Mouse (Mus musculus): ENCODE results near the gene Slc12a1.
"Not testable (repeated sequence)": the region's sequence is repeated elsewhere in the genome, so short reads cannot be mapped to it uniquely, and the experiment has no call there.

Slc12a1 gene

GRCm38 (mm10) chr2:125152388-125152787 lies at the start of gene Slc12a1:
TSS of gene Slc12a1 (plus strand) at chr2:125152505.
- no peak for DNase-seq

DNA sequence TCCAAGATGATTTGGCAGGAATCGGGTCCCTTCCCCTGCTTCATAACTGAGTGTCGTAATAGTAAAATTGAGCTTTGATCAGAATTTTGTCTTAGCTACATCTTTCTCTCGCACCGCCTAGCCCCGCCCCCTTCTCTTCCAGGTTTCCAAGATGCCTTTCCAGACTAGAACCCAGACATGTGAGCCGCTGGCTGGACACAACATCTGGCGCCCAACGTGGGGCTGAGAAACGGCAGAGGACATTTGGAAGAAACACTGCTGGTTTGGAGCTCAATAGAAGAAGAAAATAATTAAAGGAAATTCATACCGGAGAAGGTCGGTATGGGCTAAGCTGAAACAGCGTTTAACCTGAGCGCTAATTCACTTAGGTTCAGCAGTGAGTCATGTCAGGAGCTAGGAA lies 47.8 kb upstream of the Slc12a1 start:
- not testable (repeated sequence) for DNase-seq

DNA sequence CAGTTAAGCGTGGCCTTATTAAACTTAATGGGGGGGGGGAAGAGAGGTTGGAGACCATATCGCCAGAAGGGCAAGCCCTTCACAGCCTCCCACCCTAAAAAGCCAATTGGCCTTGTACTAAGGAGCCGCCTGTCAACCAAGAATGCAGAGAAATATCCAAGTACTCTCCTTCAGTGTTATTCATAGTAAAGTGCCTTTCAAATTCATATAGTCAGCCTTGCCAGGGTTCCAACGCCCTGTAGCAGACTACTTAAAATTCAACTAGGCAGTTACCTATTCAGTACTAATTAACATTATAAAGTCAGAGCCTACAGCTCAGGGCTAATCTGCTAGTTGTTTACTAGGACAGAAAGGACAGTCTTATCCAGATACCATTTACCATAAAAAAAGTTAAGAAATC lies 45.8 kb upstream of the Slc12a1 start:
- DNase-seq, result not testable (repeated sequence)

DNA sequence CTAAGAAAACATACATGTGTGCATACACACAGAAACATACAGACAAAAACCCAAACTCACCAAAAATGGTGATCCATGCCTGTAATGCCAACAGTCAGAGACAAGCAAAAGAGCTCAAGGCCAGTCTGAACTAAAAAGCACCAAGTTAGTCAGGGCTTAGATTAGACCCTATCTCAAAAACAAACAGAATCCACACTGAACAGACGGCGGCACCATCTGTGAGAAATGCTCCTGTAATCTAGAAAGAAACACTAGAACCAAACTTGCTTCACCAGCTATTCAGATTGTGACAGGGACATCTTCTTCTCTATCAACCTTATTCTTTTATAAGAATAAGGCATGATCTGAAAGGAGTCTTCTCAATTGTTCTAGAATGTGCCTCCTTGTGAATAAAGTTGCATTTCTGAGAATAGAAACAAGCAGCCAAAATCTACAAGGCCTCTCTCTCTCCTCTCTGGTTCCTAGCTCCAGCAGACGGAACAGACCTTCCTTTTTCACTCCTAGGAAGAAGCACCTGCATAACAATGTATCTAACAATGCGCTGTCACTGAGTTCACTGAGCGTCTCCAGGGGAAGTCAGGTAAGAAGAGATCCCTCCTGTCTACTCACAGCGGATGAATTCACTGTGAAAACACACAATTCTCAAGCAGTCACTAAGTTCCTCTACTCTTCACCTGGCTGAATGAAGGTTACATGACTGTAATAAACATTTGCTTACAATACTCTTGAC lies 32.8 kb upstream of the Slc12a1 start:
- DNase-seq, result no peak

- DNase-seq, result no peak
Measured at GRCm38 (mm10) chr2:125122288-125122623, 30.0 kb upstream of the Slc12a1 start.

- peak; percentile 50 to 62 for DNase-seq
Measured at GRCm38 (mm10) chr2:125122624-125123476, 29.5 kb upstream of the Slc12a1 start.

DNA sequence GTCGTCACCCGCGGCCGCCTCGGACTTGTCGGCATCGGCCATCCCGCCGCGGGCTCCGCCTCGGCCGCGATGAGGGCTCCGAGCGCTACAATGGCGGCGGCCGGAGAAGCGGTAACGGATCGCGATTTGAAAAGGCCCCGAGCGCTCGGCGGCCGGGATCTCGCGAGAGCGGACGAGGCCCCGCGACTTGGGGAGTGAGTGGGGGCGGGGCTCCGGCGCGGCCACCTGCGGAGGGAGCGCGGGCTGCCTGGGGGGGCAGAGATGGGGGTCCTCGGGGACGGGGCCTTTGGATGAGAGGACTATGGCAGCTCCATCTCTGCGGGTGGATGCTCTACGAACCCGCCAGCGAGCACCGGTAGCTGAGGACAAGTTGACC lies 28.8 kb upstream of the Slc12a1 start, which contains the start of gene Myef2:
Gene Myef2, minus strand, starts transcription at position 185 of the 376 bp plus-strand sequence.
- peak; percentile 88 for DNase-seq

DNA sequence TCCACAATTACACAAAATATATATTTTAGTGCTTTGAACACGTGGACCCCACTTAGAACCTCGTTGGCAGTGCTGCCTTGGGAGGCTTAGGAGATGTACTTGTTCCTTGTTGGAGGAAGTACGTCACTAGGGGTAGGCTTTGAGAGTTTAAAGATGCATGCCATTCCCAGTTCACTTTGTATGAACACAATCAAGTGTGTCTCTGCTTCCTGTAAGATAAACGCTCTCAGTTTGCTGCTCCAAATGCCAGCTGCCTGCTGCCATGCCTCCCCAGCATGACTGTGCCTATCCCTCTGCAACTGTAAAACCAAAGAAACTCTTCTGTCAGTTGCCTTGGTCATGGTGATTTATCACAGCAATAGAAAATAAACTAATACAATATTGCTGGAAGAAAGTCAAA lies 26.5 kb upstream of the Slc12a1 start:
- no peak for DNase-seq

- DNase-seq, result no peak
Measured at GRCm38 (mm10) chr2:125126792-125127191, 25.5 kb upstream of the Slc12a1 start.

- no peak for DNase-seq
Measured at GRCm38 (mm10) chr2:125134113-125134512, 18.2 kb upstream of the Slc12a1 start.

DNA sequence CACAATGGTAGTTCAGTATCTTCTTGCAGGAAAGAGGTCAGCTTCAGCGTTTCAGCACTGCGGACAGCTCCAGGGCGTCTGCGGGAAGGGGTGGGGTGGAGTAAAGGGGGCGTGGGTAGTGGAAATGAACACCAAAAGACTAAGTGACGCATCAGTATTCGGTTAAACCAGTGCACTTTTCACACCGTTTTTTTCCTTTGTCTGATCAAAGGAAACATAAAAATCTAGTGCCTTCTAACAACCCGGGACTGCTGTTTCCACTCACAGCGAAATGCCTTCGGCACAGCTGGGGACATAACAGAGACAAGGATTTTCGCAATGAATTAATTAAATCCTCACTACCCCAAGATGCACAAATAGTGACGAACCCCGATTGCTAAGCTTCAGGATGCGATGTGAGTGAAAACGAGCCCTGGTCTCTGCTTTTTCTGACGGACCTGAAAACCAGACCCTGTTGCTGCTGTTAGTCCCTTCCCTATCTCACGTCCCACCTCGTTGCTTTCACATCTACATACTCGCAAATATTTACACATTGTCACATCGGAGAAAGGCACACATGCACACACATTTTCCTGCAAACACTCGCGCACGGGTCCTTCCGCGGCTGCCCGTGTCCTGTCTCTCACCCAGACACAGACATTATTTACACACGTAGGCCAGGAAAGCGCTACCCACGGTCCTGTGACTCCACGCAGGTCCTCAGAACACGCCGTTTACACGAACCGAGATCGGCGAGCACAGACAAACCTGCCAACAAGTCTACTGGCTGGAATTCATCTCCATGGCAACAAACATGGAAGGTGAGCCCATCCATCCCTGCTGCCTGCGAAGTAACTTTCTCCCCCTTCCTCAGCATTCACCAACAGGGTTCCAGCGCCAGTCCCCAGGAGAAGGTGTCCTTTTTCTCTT lies 16.1 kb upstream of the Slc12a1 start, which contains the start of gene Ctxn2:
Gene Ctxn2, plus strand, starts transcription at position 790 of the 909 bp plus-strand sequence.
- peak; percentile 77 to 86 for DNase-seq

- DNase-seq, result no peak
Measured at GRCm38 (mm10) chr2:125136846-125137245, 15.5 kb upstream of the Slc12a1 start.

DNA sequence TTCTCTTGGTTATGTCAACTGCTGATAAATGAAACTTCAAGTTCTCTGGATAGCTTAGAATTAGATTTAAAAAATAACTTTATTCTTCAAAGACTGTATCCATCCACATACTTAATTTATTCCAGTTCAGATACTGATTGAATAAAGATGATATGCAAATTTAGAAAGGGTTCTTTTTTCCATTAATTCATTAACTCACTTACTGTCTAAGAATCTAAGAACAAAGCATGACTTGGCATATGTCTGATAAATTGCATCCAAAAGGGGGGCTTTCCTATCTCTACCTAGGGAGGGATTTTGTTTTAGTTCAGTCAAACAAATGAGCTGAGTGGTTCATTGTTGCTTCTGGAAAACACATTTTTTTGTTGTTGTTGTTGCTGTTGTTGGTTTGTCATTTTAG lies 10.0 kb upstream of the Slc12a1 start:
- no peak for DNase-seq

GRCm38 (mm10) chr2:125154294-125154693 lies 2.0 kb downstream of the Slc12a1 start:
- DNase-seq, result peak; percentile 17 to 35

DNA sequence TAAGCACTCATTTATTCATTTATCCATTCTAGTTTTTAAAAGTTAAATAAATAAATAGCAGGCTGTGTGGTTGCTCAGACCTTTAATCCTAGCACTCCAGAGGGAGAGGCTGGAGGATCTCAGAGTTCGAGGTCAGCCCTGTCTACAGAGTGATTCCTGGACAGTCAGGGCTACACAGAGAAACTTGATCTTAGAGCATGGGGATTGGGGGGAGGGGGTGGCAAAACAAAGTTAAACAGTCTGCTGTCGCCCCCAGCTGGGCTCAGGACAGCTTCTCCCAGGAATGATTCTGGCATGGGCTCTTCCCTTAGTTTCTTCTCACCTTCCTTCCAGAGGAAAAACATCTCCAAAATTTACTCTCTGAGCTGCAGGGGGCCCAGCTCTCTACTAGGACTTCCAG lies 3.2 kb downstream of the Slc12a1 start:
- no peak for DNase-seq

GRCm38 (mm10) chr2:125162012-125162470 lies 9.7 kb downstream of the Slc12a1 start:
- no peak for DNase-seq

DNA sequence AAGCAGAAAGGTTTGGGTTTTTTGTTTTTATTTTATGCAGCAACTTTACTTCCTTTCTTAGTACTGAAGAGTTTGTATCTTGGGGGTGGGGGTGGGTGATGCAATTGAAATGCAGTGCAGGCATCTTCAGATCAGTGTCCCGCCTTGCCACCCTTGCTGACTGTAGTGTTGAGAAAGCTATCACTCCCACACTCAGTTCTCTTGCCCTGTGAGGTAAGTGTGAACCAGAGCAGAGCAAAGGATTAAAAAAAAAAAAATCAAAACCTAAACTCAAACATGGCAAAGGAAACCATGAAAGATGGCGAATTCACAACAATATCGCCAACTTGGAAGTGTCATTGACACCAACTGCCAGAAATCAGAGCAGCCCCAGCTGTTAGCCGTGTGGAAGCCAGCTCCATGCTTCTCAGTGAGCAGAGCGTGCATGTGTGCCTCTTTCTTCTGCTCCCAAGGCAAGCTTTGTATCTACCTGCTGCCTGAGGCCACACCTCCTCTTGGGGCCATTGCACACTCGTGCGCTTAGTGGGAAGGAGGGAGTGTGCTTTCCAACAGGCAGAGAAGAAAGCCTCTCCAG lies 26.0 kb downstream of the Slc12a1 start:
- DNase-seq, result no peak

DNA sequence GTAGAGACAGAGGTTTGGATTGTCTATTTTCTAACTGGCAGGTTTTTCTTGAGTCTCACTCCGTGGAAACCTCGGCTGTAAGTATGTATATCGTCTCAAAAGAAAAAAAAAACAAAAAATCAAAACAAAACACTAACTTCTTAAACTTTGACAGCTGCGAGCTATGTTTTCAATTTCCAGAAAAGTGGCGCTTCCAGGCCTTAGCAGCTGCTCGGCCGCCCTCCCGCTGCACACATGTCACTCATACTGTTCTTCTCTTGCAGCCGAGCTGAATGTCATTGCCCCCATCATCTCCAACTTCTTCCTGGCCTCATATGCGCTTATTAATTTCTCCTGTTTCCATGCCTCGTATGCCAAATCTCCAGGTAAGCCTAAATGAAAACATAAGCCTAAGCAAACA lies 35.6 kb downstream of the Slc12a1 start:
- DNase-seq, result no peak

DNA sequence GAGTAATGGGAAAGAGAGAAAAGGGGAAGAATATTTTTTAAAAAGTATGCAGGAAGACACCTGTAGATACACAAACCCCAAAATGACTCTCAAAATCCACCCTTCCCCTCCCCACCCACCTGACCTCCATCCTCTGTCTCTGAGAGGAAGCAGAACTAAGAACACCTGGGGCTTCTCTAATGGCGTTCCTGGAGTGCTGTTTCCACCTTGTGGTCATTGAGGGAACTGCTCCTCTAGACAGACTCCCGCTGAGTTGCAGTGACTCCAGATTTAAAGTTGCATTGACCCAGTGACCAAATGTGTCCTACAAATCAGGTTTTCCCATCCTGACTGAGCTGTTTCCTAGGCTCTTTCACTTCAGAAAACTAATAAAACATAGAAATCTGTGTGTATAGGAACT lies 36.9 kb downstream of the Slc12a1 start:
- peak in 1 of 2 experiments; percentile 69 for DNase-seq

DNA sequence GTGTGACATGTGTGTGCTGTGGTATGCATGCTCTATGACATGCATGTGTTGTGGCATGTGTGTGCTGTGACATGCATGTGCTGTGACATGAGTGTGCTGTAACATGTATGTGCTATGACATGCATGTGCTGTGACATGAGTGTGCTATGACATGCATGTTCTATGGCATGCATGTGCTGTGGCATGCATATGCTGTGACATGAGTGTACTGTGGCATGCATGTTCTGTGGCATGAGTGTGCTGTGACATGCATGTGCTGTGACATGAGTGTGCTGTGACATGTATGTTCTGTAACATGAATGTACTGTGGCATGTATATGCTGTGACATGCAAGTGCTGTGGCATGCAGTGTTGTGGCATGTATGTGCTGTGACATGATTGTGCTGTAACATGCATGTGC lies 40.6 kb downstream of the Slc12a1 start:
- DNase-seq, result no peak

GRCm38 (mm10) chr2:125196771-125197170 lies 44.5 kb downstream of the Slc12a1 start:
- DNase-seq, result no peak

GRCm38 (mm10) chr2:125208894-125209596 lies 56.7 kb downstream of the Slc12a1 start:
- no peak for DNase-seq

Data from lung, postnatal 4 days (tissue).